25 mouse cellular contexts compared by ENCODE assay signal in genomic region chr17:44783143-44783542, GRCm38 (mm10). TPM values are rescaled to one million over a fixed set of nuclear protein-coding genes. Genes with fewer than 3 reads are reported as not detected.
DNase-seq lines count a peak whose midpoint lies in the region; ATAC-seq and TF ChIP-seq lines count a peak whose summit lies in the region.
"Had no signal": no experiment of that assay in that cellular context is flagged by ENCODE, and none has a peak within 500 bp of the region (broad histone marks: within the 10 kb centered on the region; RNA-seq: fewer than 3 reads in every experiment).

No protein-coding gene starts in this region.

- DNase-seq in liver, adult 2 months (ENCODE audit: extremely low read depth, low read depth, low spot score): peak; percentile 13
- no peak for DNase-seq in liver
- DNase-seq in MEL (ENCODE audit: low read depth, low spot score): peak; percentile 73
- DNase-seq in retina, postnatal 1 day: no peak
- DNase-seq: adrenal gland, postnatal 14 days; cerebellum, adult 2 months; cerebellum, postnatal 14 days; gastrocnemius, postnatal 36 days; kidney, postnatal 25 days; lung, adult 2 months; lung, postnatal 14 days; right cerebral cortex, postnatal 25 days; thymus, postnatal 25 days had no signal

- H3K9ac ChIP-seq in liver, adult 2 months (ENCODE audit: low read depth, low read length): no peak overlapping the region
- no peak overlapping the region for H3K9ac ChIP-seq in MEL (ENCODE audit: control insufficient read depth, low read depth, low read length, poor library complexity, severe bottlenecking)
- no peak overlapping the region for H3K9ac ChIP-seq in intestine, embryonic 16.5 days (ENCODE audit: low read depth, low read length)
- H3K9ac ChIP-seq: forebrain, embryonic 13.5 days; hindbrain, embryonic 13.5 days; liver, embryonic 14.5 days; midbrain, embryonic 13.5 days; stomach, embryonic 15.5 days had no signal

- 90% methylated on average over 2 of the region's 2 CpGs for WGBS in liver, adult 2 months
- 80% methylated on average over 2 of the region's 2 CpGs for WGBS in intestine, embryonic 16.5 days

- H3K27me3 ChIP-seq in liver, adult 2 months (ENCODE audit: control insufficient read depth, insufficient read depth, low read length): no peaks in the 10 kb centered on the region
- H3K27me3 ChIP-seq in MEL (ENCODE audit: control insufficient read depth in 1 of 2, insufficient read depth in 2 of 2, low read length in 2 of 2): no peaks in the 10 kb centered on the region
- no peaks in the 10 kb centered on the region for H3K27me3 ChIP-seq in intestine, embryonic 16.5 days (replicated peaks; ENCODE audit: control insufficient read depth, insufficient read depth, low read length)
- H3K27me3 ChIP-seq: forebrain, embryonic 13.5 days; hindbrain, embryonic 13.5 days; midbrain, embryonic 13.5 days; stomach, embryonic 15.5 days had no signal

- TF ChIP-seq POLR2A in liver, adult 2 months (IDR thresholded peaks at IDR 0.05; ENCODE audit: extremely low read depth, insufficient read depth, low read length): no peak
- no peak for TF ChIP-seq POLR2A in MEL (IDR thresholded peaks at IDR 0.05; ENCODE audit: control insufficient read depth in 1 of 2, insufficient read depth in 1 of 2, low read depth in 1 of 2, low read length in 2 of 2, poor library complexity in 1 of 2)

- H3K9me3 ChIP-seq in MEL (replicated peaks; ENCODE audit: insufficient read depth, low read length): no peaks in the 10 kb centered on the region
- no peaks in the 10 kb centered on the region for H3K9me3 ChIP-seq in intestine, embryonic 16.5 days (ENCODE audit: control insufficient read depth, low read length)
- H3K9me3 ChIP-seq: forebrain, embryonic 13.5 days; G1E; hindbrain, embryonic 13.5 days; midbrain, embryonic 13.5 days; stomach, embryonic 15.5 days had no signal

- peak in 1 of 2 experiments; percentile 46; a peak in 2 of 4 replicates for TF ChIP-seq EP300 in MEL (IDR thresholded peaks at IDR 0.05; ENCODE audit: low read depth in 1 of 2, low read length in 2 of 2)

- no peaks in the 10 kb centered on the region for H3K36me3 ChIP-seq in liver, adult 2 months (ENCODE audit: control insufficient read depth, insufficient read depth, low read length)
- peaks cover 0 to 33% of the 10 kb centered on the region in 2 experiments; a peak in 2 of 4 replicates for H3K36me3 ChIP-seq in MEL (ENCODE audit: control insufficient read depth in 1 of 2, insufficient read depth in 2 of 2, low read length in 2 of 2)
- H3K36me3 ChIP-seq in intestine, embryonic 16.5 days (ENCODE audit: control insufficient read depth, insufficient read depth, low read length): no peaks in the 10 kb centered on the region
- H3K36me3 ChIP-seq: hindbrain, embryonic 13.5 days; midbrain, embryonic 13.5 days; stomach, embryonic 15.5 days had no signal

- TF ChIP-seq RAD21 in MEL (IDR thresholded peaks at IDR 0.05; ENCODE audit: low read depth, low read length): no peak

- no peak for TF ChIP-seq CTCF in liver, adult 2 months (IDR thresholded peaks at IDR 0.05; ENCODE audit: low read depth, low read length)
- TF ChIP-seq CTCF in MEL (IDR thresholded peaks at IDR 0.05 in 2 of 3, conservative IDR thresholded peaks at IDR 0.05 in 1 of 3; ENCODE audit: control insufficient read depth in 1 of 3, insufficient read depth in 1 of 3, low read depth in 2 of 3, low read length in 3 of 3, poor library complexity in 1 of 3, severe bottlenecking in 1 of 3): no peak

- no peak overlapping the region for H3K4me2 ChIP-seq in intestine, embryonic 16.5 days (ENCODE audit: low read depth, low read length)
- H3K4me2 ChIP-seq: forebrain, embryonic 13.5 days; hindbrain, embryonic 13.5 days; midbrain, embryonic 13.5 days; stomach, embryonic 15.5 days had no signal

- no peaks in the 10 kb centered on the region for H3K4me1 ChIP-seq in liver, adult 2 months (ENCODE audit: control insufficient read depth, insufficient read depth, low read length)
- peaks cover 14 to 15% of the 10 kb centered on the region in 2 experiments for H3K4me1 ChIP-seq in MEL (ENCODE audit: control insufficient read depth in 1 of 2, insufficient read depth in 2 of 2, low read length in 2 of 2)
- H3K4me1 ChIP-seq in intestine, embryonic 16.5 days (ENCODE audit: control insufficient read depth, insufficient read depth, low read length): peaks cover 2% of the 10 kb centered on the region; the same call in 1 of the 2 replicates
- H3K4me1 ChIP-seq: stomach, embryonic 15.5 days had no signal

- ATAC-seq in hematopoietic stem cell, adult 5-6 weeks (replicated peaks in 1 of 2; ENCODE audit: insufficient read depth in 1 of 2, low FRiP score in 2 of 2, low TSS enrichment in 1 of 2, low read depth in 1 of 2, poor library complexity in 2 of 2, severe bottlenecking in 2 of 2): peak; percentile 71 to 85
- peak; percentile 69; the same call in 1 of the 2 replicates for ATAC-seq in neutrophil, adult 5-6 weeks (ENCODE audit: extremely low read depth, insufficient number of reproducible peaks, low FRiP score, poor library complexity, severe bottlenecking)
- ATAC-seq in intestine, embryonic 16.5 days: no peak
- ATAC-seq: forebrain, embryonic 13.5 days; intestine, postnatal 0 days; midbrain, embryonic 13.5 days had no signal

- no peak overlapping the region for H3K4me3 ChIP-seq in liver, adult 2 months (ENCODE audit: insufficient read depth, low read depth, low read length)
- H3K4me3 ChIP-seq in MEL (ENCODE audit: control insufficient read depth in 1 of 2, insufficient read depth in 1 of 2, low read depth in 2 of 2, low read length in 2 of 2): no peak overlapping the region
- no peak overlapping the region for H3K4me3 ChIP-seq in intestine, embryonic 16.5 days (ENCODE audit: low read length)
- H3K4me3 ChIP-seq: forebrain, embryonic 13.5 days; hindbrain, embryonic 13.5 days; layer of hippocampus, adult 2 months; left cerebral cortex, adult 2 months; midbrain, embryonic 13.5 days; stomach, embryonic 15.5 days had no signal

- no peak overlapping the region for H3K27ac ChIP-seq in liver, adult 2 months (replicated peaks; ENCODE audit: insufficient read depth, low read depth, low read length)
- 0 out of 2 replicates have a peak overlapping the region, but pooled peaks have one; percentile 31 for H3K27ac ChIP-seq in MEL (ENCODE audit: control insufficient read depth, low read depth, low read length)
- H3K27ac ChIP-seq in intestine, embryonic 16.5 days (ENCODE audit: low read length): no peak overlapping the region
- H3K27ac ChIP-seq: forebrain, embryonic 13.5 days; hindbrain, embryonic 13.5 days; layer of hippocampus, adult 2 months; left cerebral cortex, adult 2 months; liver, embryonic 14.5 days; midbrain, embryonic 13.5 days; stomach, embryonic 15.5 days had no signal

- H3K79me2 ChIP-seq in liver, adult 2 months (ENCODE audit: control insufficient read depth, insufficient read depth, low read length): no peaks in the 10 kb centered on the region; the same call in 1 of the 2 replicates
- no peaks in the 10 kb centered on the region for H3K79me2 ChIP-seq in MEL (ENCODE audit: control insufficient read depth, insufficient read depth, low read length, poor library complexity)

TF ChIP-seq in MEL, 35 proteins besides CTCF, POLR2A, EP300 and RAD21:
- TF ChIP-seq ELF1 (IDR thresholded peaks at IDR 0.05; ENCODE audit: low read depth, low read length): no peak
- no peak for TF ChIP-seq CHD2 (IDR thresholded peaks at IDR 0.05; ENCODE audit: low read length)
- no peak for TF ChIP-seq RCOR1 (IDR thresholded peaks at IDR 0.05; ENCODE audit: low read depth, low read length)
- TF ChIP-seq MXI1 (IDR thresholded peaks at IDR 0.05; ENCODE audit: low read depth, low read length): no peak
- TF ChIP-seq GATA1 (IDR thresholded peaks at IDR 0.05; ENCODE audit: low read depth, low read length): no peak
- TF ChIP-seq CHD1 (IDR thresholded peaks at IDR 0.05; ENCODE audit: low read depth, low read length): no peak
- TF ChIP-seq MAZ (IDR thresholded peaks at IDR 0.05; ENCODE audit: low read depth, low read length): no peak
- peak; percentile 72 for TF ChIP-seq ZNF384 (IDR thresholded peaks at IDR 0.05; ENCODE audit: low read depth, low read length)
- TF ChIP-seq ZKSCAN1 (IDR thresholded peaks at IDR 0.05; ENCODE audit: low read depth, low read length): 0 out of 2 replicates have a peak, but pooled peaks have one; percentile 63
- no peak for TF ChIP-seq JUND (IDR thresholded peaks at IDR 0.05; ENCODE audit: low read depth, low read length)
- TF ChIP-seq HCFC1 (IDR thresholded peaks at IDR 0.05; ENCODE audit: low read depth, low read length): no peak
- TF ChIP-seq MAX (IDR thresholded peaks at IDR 0.05; ENCODE audit: low read length): no peak
- no peak for TF ChIP-seq SMC3 (IDR thresholded peaks at IDR 0.05; ENCODE audit: low read depth, low read length)
- no peak for TF ChIP-seq MEF2A (IDR thresholded peaks at IDR 0.05; ENCODE audit: extremely low read depth, insufficient replicate concordance, low read depth, low read length, poor library complexity, severe bottlenecking)
- no peak for TF ChIP-seq E2F4 (IDR thresholded peaks at IDR 0.05; ENCODE audit: borderline replicate concordance, low read depth, low read length)
TF ChIP-seq in MEL: peak in this region for 2.

RNA-seq across cellular contexts. Expression of gene Supt3, which starts 6.2 kb away (rescaled TPM):
- 4.2 and 4.9 TPM in 2 replicates for total RNA-seq in liver, adult 2 months (2014; rRNA removed)
- 2.3 and 2.7 TPM in 2 replicates for polyA plus RNA-seq in liver, adult 2 months (2012; rRNA removed)
- total RNA-seq in MEL (2012; rRNA removed): 7.0 and 7.6 TPM in 2 replicates
- 10 to 100 TPM in 1 of 2 experiments, not detected in 1; 28.6 TPM for polyA plus RNA-seq in MEL (2012; ENCODE audit: insufficient read depth in 1 of 2, insufficient read length in 2 of 2, low read depth in 1 of 2, low replicate concordance in 2 of 2, missing spikeins in 1 of 2)
- 19.0 and 24.0 TPM in 2 replicates for total RNA-seq in hematopoietic stem cell, adult 5-6 weeks (2017)
- total RNA-seq in neutrophil, adult 5-6 weeks (2017): 5.8 and 6.6 TPM in 2 replicates
- 15.7 TPM in 2 replicates for polyA plus RNA-seq in intestine, embryonic 16.5 days (2015; fragmentation: Nextera tagmentation; extraction: Ambion mirVana)

RNA-seq across cellular contexts. Expression of gene Runx2, which starts 31.5 kb away (rescaled TPM):
- 0.09 and 0.20 TPM in 2 replicates for total RNA-seq in liver, adult 2 months (2014; rRNA removed)
- 0.21 TPM in 2 replicates for polyA plus RNA-seq in liver, adult 2 months (2012; rRNA removed)
- not detected in 2 replicates for total RNA-seq in MEL (2012; rRNA removed)
- polyA plus RNA-seq in MEL (2012; ENCODE audit: insufficient read depth in 1 of 2, insufficient read length in 2 of 2, low read depth in 1 of 2, low replicate concordance in 2 of 2, missing spikeins in 1 of 2): not detected
- total RNA-seq in hematopoietic stem cell, adult 5-6 weeks (2017): 39.0 and 47.7 TPM in 2 replicates
- 9.8 and 11.3 TPM in 2 replicates for total RNA-seq in neutrophil, adult 5-6 weeks (2017)
- polyA plus RNA-seq in intestine, embryonic 16.5 days (2015; fragmentation: Nextera tagmentation; extraction: Ambion mirVana): 0.62 and 0.91 TPM in 2 replicates

Comparison
In these comparisons a context has a peak if more than half of its experiments do, and no peak if none do; other contexts are left out.
1. DNase-seq: peak in liver, adult 2 months (single experiment) and MEL (single experiment); none in liver (single experiment) and retina, postnatal 1 day (single experiment).